Mouse (Mus musculus) B cell, adult 67 days (primary cell): ENCODE data around the gene Olfr845. TPM values are rescaled to one million over a fixed set of nuclear protein-coding genes. Genes with fewer than 3 reads are reported as not detected.

ENCODE experiments used
- total RNA-seq, 2 experiments: library from RNA; stranded (reverse); gene quantifications; 4 replicates each; pipeline ENCODE4 v1.2.4; 2023

The Olfr845 gene
- not detected for total RNA-seq

DNA sequence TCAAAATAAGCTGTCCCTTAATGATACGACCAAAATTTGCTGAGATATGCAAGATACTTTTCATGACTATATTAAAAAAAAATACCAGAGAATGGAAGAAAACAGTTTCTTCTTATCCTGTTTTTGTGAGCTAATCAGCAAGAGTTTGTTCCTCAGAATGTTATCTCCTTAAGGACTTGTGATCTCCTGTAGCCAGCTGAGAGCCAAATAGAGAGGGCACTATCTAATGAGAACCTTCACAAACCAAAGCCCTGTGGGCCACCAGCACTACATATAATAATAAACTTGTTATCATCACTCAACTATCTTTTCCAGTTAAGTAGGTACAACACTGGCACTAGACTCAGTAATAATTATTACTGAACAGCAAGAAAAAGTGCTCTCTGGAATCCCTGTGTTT lies at the start of gene Olfr845:
Gene Olfr845 (plus strand): TSS at position 301 of the 400 bp plus-strand sequence.

DNA sequence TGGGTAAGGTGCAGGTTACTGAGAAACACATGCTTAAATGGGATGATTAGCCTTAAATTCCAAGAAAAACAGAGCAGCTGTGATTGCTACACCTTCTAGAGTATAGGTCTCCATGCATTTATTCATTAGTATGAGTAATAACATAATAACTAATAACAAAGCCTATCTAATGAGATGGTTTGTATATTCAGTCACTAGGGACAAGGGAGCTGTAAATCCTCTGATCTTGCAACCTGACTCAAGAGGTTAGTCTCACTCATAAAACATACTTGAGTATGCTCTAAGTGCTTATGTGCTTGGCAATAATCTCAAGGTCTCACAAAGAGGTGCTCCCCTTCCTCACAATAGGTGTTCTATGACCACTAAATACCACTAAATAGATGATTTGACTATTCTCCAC lies 20.2 kb upstream of the Olfr845 start, which contains the start of gene Olfr844:
Gene Olfr844 (plus strand): TSS at position 301 of the 400 bp plus-strand sequence.

DNA sequence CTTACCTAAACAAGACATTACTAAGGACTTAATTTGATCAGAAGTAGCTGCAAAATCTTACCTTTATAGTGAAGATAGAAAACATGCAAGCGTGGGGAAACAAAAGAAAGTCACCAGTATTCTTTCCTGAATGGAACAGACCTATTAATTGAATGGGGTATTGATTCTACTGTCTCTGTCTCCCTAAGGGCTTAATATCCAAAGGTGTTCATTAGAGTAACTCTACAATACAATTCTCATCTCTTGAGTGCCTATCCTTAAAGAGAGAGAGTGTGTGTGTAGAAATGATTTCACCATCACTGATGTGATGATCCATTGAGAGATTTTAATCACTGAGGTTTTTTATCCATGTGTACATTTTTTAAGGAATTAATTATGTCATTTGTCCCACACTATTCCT lies 27.6 kb downstream of the Olfr845 start, which contains the start of gene Olfr846:
Gene Olfr846 (minus strand): TSS at position 101 of the 400 bp plus-strand sequence.

DNA sequence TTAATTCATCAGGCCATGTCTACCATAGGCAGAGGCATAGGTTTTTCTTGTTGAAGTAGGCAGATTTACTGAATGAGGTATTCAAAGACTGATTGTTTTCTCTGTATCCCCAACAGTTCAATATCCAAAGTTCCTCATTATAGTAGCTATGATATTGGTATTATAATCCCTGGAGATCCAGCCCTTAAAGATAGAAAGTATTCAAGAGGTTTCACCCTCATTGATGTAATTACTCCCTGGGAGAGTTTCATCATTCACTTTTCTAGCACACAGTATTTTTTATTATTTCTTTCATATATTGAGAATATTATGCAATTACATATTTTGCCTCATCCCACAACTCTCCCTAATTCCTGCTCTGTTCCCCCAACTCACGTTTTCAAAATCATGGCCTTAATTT lies 42.3 kb downstream of the Olfr845 start, which contains the start of gene Olfr847:
Gene Olfr847 (minus strand): TSS at position 101 of the 400 bp plus-strand sequence.

Other genes with a start within 250 kb of the Olfr845 start
- gene Olfr836, start 216.1 kb upstream of the Olfr845 start, total RNA-seq = not detected
- gene Olfr837, start 200.1 kb upstream of the Olfr845 start, total RNA-seq = not detected
- not detected for gene Olfr839-ps1, start 159.1 kb upstream of the Olfr845 start, total RNA-seq
- gene Olfr843, start 84.5 kb upstream of the Olfr845 start, total RNA-seq = not detected
- not detected for gene Olfr844, start 20.1 kb upstream of the Olfr845 start, total RNA-seq
- gene Olfr846, start 27.5 kb downstream of the Olfr845 start, total RNA-seq = not detected
- not detected for gene Olfr847, start 42.2 kb downstream of the Olfr845 start, total RNA-seq
- gene Olfr849, start 103.8 kb downstream of the Olfr845 start, total RNA-seq = not detected
- gene Olfr850, start 141.8 kb downstream of the Olfr845 start, total RNA-seq = not detected
- gene Olfr851, start 156.8 kb downstream of the Olfr845 start, total RNA-seq = not detected
- not detected for gene Olfr853, start 204.6 kb downstream of the Olfr845 start, total RNA-seq
- gene Olfr854, start 230.9 kb downstream of the Olfr845 start, total RNA-seq = not detected
- not detected for gene Olfr855, start 246.2 kb downstream of the Olfr845 start, total RNA-seq